Mouse (Mus musculus) hindbrain, embryonic 11.5 days (tissue): ENCODE results near the gene Sumo2. TPM values are rescaled to one million over a fixed set of nuclear protein-coding genes. Genes with fewer than 3 reads are reported as not detected.

ENCODE experiments used
- ATAC-seq: fragments of 200-750 bp; cut with Nextera tagmentation; 2 replicates; pipeline ENCODE4 v1.8.0; 2017; ENCODE audit warnings: mild to moderate bottlenecking, moderate TSS enrichment, moderate library complexity; ENCODE audit not compliant: low FRiP score
- DNase-seq: peaks from one replicate; pipeline ENCODE4 v3.0.0-alpha.2; 2015; ENCODE audit warnings: low spot score
- H3K27ac ChIP-seq: fragments of 300-500 bp; sonication (generic); 2 replicates; pipeline ENCODE4 v1.5.1; 2014; ENCODE audit warnings: mild to moderate bottlenecking, low read depth, low read length
- H3K27me3 ChIP-seq: fragments of 300-500 bp; sonication (generic); 2 replicates; pipeline ENCODE4 v1.6.1; 2014; ENCODE audit warnings: mild to moderate bottlenecking, low read length, moderate library complexity, mixed read lengths; ENCODE audit not compliant: control insufficient read depth, insufficient read depth
- H3K36me3 ChIP-seq: fragments of 300-500 bp; sonication (generic); 2 replicates; pipeline ENCODE4 v1.6.1; 2014; ENCODE audit warnings: mild to moderate bottlenecking, low read length, moderate library complexity, mixed read lengths; ENCODE audit not compliant: control insufficient read depth, insufficient read depth
- H3K4me1 ChIP-seq: fragments of 300-500 bp; sonication (generic); replicated peaks from 2 replicates; pipeline ENCODE4 v1.6.1; 2014; ENCODE audit warnings: low read length, mixed read lengths; ENCODE audit not compliant: control insufficient read depth, insufficient read depth
- H3K4me2 ChIP-seq: fragments of 300-500 bp; sonication (generic); replicated peaks from 2 replicates; pipeline ENCODE4 v1.6.1; 2014; ENCODE audit warnings: mild to moderate bottlenecking, low read depth, low read length
- H3K4me3 ChIP-seq: fragments of 300-500 bp; sonication (generic); 2 replicates; pipeline ENCODE4 v1.5.1; 2014; ENCODE audit warnings: low read depth, low read length
- H3K9ac ChIP-seq: fragments of 300-500 bp; sonication (generic); 2 replicates; pipeline ENCODE4 v1.6.1; 2014; ENCODE audit warnings: low read depth, low read length
- H3K9me3 ChIP-seq: fragments of 300-500 bp; sonication (generic); 2 replicates; pipeline ENCODE4 v1.6.1; 2016; ENCODE audit warnings: low read length; ENCODE audit not compliant: control insufficient read depth
- WGBS: fragments of 180-500 bp; shearing (Covaris S2); extraction: QIAGEN DNeasy Blood & Tissue Kit; methylation state at CpG from one replicate; pipeline ENCODE4 v1.1.7; 2014; 5-methylcytosine and 5-hydroxymethylcytosine counted together
- polyA plus RNA-seq: library from polyadenylated mRNA; unstranded; fragments of >200 nt; fragmentation: Nextera tagmentation; extraction: Ambion mirVana; gene quantifications from 2 replicates; pipeline ENCODE4 v1.2.1, GENCODE M21; 2014

Gene Sumo2
- polyA plus RNA-seq, 1 experiment from 2014 or later: 1,523 TPM

DNA sequence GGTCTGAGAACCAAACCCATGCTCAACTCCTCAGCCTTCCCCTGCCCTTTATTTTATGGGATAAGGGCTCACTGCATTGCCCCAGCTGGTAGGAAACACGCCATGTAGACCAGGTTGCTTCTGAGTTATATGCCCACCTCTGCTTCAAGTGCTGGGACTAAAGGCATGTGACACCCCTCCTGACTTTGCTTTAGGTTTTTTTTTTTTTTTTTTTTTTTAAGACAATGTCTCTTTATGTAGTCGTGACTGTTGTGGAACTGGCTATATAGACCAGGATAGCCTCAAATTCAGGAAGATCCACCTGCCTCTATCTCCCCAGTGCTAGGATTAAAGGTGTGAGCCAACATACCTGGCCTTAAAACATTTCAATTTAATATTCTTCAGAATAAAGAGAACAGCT lies 13.4 kb downstream of the Sumo2 start:
- Histone ChIP-seq H3K9ac (no peak overlapping the region), H3K27ac (no peak overlapping the region), H3K9me3 (no peaks in the 10 kb centered on the region), H3K36me3 (peaks cover 7% of the 10 kb centered on the region; the same call in 1 of the 2 replicates), H3K4me2 (no peak overlapping the region), H3K27me3 (no peaks in the 10 kb centered on the region), H3K4me1 (no peaks in the 10 kb centered on the region), H3K4me3 (no peak overlapping the region)
- DNase-seq: no peak
- WGBS: 81% methylated on average over 2 of the region's 2 CpGs
- no peak for ATAC-seq

DNA sequence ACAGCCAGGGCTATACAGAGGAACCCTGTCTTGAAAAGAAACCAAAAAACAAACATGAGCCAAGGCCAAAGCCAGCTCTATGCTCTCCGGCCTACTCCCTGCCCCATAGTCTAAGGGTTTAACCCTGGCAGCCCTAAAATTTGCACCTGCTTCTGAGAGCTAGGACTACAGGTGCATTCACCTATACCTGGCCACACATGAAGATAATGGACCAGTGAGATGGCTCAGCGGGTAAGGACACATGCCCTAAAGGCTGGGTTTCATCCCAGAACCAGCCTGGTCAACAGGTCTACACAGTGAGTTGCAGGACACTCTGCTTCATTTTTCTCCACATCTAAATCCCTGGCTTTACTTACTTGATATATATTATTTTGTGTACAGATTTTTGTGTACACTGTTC lies 13.8 kb downstream of the Sumo2 start:
- Histone ChIP-seq H3K4me1 (no peaks in the 10 kb centered on the region), H3K36me3 (peaks cover 5% of the 10 kb centered on the region; the same call in 1 of the 2 replicates), H3K4me2 (no peak overlapping the region), H3K9me3 (no peaks in the 10 kb centered on the region), H3K4me3 (no peak overlapping the region), H3K27me3 (no peaks in the 10 kb centered on the region), H3K9ac (no peak overlapping the region), H3K27ac (no peak overlapping the region)
- no peak for ATAC-seq
- DNase-seq: no peak
- 91% methylated on average over 2 of the region's 2 CpGs for WGBS

DNA sequence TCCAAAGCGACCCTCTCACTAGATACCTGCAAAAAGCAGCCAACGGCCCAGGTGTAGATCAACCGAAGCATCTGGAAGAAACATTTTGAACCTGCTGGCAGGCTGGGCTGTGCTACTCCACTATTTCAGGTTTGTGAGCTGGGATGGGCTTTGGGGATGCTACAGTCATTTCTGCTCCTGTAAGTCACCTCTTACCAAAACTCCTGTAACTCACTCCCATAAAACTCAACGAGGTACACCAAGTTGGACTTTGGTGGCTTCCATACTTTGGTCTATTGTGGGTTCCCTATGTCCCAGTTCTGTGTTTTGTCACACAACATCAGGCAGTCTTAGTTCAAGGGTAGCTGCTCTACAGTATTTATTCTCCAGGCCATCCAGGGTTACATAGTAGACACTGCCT lies 15.0 kb downstream of the Sumo2 start:
- Histone ChIP-seq H3K9me3 (no peaks in the 10 kb centered on the region), H3K4me3 (no peak overlapping the region), H3K27ac (no peak overlapping the region), H3K36me3 (0 out of 2 replicates have a peak, but pooled peaks cover 4% of the 10 kb centered on the region), H3K27me3 (no peaks in the 10 kb centered on the region), H3K9ac (no peak overlapping the region), H3K4me2 (no peak overlapping the region), H3K4me1 (no peaks in the 10 kb centered on the region)
- DNase-seq (no peak), ATAC-seq (no peak)
- 82% methylated on average over 4 of the region's 4 CpGs for WGBS

DNA sequence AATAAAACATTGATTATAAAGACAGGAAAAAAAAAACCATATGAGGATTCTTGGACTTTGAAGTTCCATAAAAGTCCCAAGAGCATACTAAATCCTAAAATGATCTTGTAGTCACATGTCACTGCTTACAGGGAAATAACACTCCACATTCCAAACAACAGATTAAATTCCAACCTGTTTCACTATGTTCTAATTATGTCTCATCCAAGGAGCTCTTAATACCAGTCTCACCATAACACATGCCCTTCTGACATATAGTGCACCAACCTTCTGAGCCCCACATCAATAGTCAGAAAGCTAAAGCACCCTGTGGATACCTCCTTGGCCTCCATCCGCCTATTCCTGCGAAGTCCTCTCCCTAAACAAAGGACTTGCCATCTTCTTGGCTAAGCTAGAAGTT lies 15.9 kb downstream of the Sumo2 start:
- H3K9me3 ChIP-seq: no peaks in the 10 kb centered on the region
- no peak for DNase-seq
- H3K4me2 ChIP-seq: no peak overlapping the region
- H3K9ac ChIP-seq: no peak overlapping the region
- H3K27ac ChIP-seq: no peak overlapping the region
- no peaks in the 10 kb centered on the region for H3K27me3 ChIP-seq
- ATAC-seq: no peak
- H3K4me3 ChIP-seq: no peak overlapping the region
- 0 out of 2 replicates have a peak, but pooled peaks cover 2% of the 10 kb centered on the region for H3K36me3 ChIP-seq
- no peaks in the 10 kb centered on the region for H3K4me1 ChIP-seq
- 61% methylated on average over 2 of the region's 2 CpGs for WGBS

DNA sequence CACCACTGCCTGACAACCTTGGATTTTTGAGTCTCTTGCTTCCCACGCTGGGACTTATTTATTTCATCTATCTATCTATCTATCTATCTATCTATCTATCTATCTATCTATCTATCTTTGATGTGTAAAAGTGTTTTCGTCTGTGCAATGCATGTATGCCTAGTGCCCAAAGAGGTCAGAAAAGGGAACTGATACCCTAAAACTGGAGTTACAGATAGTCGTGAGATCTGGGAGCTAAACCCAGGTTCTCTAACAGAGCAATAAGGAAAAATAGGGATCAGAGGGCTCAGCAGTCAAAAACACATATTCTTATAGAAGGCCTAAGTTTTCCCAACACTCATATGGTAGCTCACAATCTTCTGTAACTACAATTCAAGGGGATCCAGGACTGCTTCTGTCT lies 16.5 kb downstream of the Sumo2 start:
- 0 out of 2 replicates have a peak, but pooled peaks cover 2% of the 10 kb centered on the region for H3K36me3 ChIP-seq
- no peak overlapping the region for H3K4me3 ChIP-seq
- no peaks in the 10 kb centered on the region for H3K4me1 ChIP-seq
- no peak overlapping the region for H3K27ac ChIP-seq
- no peak for DNase-seq
- no peaks in the 10 kb centered on the region for H3K9me3 ChIP-seq
- H3K4me2 ChIP-seq: no peak overlapping the region
- no peak overlapping the region for H3K9ac ChIP-seq
- no peaks in the 10 kb centered on the region for H3K27me3 ChIP-seq
- 91% methylated on average over 3 of the region's 3 CpGs for WGBS
- ATAC-seq: no peak

DNA sequence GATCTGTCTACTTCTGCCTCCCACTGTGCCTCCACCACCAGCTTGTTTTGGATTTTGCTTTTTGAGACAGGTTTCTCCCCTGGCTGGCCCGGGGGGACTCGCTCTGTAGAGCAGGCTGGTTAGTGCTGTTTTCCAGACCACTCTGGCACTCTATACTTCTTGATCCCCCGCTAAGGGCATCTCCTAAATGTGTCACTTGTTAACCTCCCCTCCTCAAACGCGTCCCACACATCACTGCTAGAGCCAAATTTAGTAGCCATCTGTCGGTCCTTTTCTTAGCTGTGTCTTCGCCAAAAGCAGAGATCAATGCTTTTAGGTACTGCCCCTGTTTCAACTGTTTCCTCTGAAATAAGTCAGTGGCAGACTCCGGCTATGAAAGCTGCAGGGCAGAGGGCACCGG lies 17.4 kb downstream of the Sumo2 start:
- Histone ChIP-seq H3K9ac (no peak overlapping the region), H3K27me3 (no peaks in the 10 kb centered on the region), H3K4me3 (no peak overlapping the region), H3K4me2 (no peak overlapping the region), H3K36me3 (0 out of 2 replicates have a peak, but pooled peaks cover 2% of the 10 kb centered on the region), H3K9me3 (no peaks in the 10 kb centered on the region), H3K4me1 (no peaks in the 10 kb centered on the region), H3K27ac (no peak overlapping the region)
- ATAC-seq (no peak), DNase-seq (no peak)
- 78% methylated on average over 9 of the region's 9 CpGs for WGBS

DNA sequence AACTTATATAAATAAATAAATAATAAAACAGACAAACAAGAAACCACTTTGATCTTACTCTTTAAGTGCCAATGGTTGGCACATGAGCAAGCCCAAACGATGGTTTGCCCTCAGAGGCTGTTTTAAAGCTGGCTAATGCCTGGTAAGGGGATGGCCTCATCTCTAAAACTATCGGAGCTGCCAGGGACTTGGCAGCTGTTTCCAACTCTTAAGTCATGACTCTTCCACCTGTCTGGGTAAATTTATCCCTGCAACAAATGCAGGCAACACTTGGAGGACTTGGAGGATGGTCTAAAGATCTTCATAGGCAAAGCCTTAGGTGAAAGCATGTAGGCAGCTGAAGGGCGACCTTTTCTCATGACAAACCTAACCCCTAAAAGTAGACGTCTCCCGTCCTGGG lies 19.1 kb downstream of the Sumo2 start:
- Histone ChIP-seq H3K9ac (no peak overlapping the region), H3K27ac (no peak overlapping the region), H3K4me3 (no peak overlapping the region), H3K36me3 (no peaks in the 10 kb centered on the region), H3K9me3 (no peaks in the 10 kb centered on the region), H3K27me3 (no peaks in the 10 kb centered on the region), H3K4me2 (no peak overlapping the region), H3K4me1 (no peaks in the 10 kb centered on the region)
- 85% methylated on average over 5 of the region's 5 CpGs for WGBS
- ATAC-seq (no peak), DNase-seq (no peak)

DNA sequence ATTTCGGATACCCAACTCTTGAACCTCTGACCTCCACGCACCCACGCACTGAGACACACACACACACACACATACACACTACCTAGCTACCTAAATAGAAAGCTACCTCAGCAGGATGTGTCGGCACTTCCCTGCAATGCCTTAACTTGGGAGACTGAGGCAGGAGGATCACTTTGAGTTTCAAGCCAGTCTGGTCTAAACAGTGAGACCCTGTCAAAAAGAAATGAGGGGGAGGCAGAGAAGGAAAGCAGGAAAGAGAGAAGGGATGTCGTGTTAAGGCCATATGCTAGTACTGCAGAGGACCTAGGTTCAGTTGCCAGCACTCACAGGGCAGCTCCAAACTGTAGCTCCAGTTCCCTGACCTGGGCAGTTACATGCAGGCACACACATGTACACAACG lies 21.1 kb downstream of the Sumo2 start:
- no peak overlapping the region for H3K4me2 ChIP-seq
- WGBS: 72% methylated on average over 6 of the region's 6 CpGs
- no peak overlapping the region for H3K27ac ChIP-seq
- peaks cover 16% of the 10 kb centered on the region; the same call in 1 of the 2 replicates for H3K4me1 ChIP-seq
- H3K4me3 ChIP-seq: no peak overlapping the region
- DNase-seq (no peak), ATAC-seq (no peak)
- H3K27me3 ChIP-seq: no peaks in the 10 kb centered on the region
- no peaks in the 10 kb centered on the region for H3K9me3 ChIP-seq
- no peaks in the 10 kb centered on the region for H3K36me3 ChIP-seq
- no peak overlapping the region for H3K9ac ChIP-seq

DNA sequence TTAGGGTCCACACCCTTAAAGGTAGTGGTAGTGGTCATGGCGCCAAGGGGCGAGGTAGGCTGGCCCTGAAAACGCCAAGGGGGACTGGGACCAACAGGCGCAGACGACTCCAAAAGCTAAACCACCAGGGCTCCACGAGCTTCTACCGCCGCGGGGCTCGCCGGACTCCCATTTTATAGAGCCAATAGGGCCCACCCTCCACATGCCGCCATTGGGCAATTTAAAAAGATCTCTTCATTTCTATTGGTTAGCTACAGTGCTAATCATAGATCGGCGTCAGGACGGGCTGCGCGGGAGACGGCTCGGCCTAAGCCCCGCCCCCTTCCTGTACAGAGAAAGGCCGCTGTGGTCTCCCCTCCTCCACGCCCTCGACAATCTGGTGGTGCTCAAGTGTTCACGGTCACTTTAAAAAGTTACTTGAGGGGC lies 21.8 kb downstream of the Sumo2 start, which contains the start of gene Jpt1:
Jpt1 (minus strand) TSS at position 150 of the 426 bp plus-strand sequence.
- no peaks in the 10 kb centered on the region for H3K9me3 ChIP-seq
- 0% methylated on average over 23 of the region's 24 CpGs for WGBS
- H3K36me3 ChIP-seq: no peaks in the 10 kb centered on the region
- peak within 1 kb of the TSS; percentile 88 for H3K4me2 ChIP-seq
- no peaks in the 10 kb centered on the region for H3K27me3 ChIP-seq
- H3K9ac ChIP-seq: peak within 1 kb of the TSS; percentile 99
- H3K4me3 ChIP-seq: peak within 1 kb of the TSS; percentile 100
- H3K27ac ChIP-seq: peak within 1 kb of the TSS; percentile 80
- peaks cover 18% of the 10 kb centered on the region; the same call in 1 of the 2 replicates for H3K4me1 ChIP-seq
- ATAC-seq (peak; percentile 97), DNase-seq (peak; percentile 96)
